Mouse (Mus musculus) heart, embryonic 13.5 days (tissue): ENCODE data around the gene Kcnk4. TPM values are rescaled to one million over a fixed set of nuclear protein-coding genes. Genes with fewer than 3 reads are reported as not detected.

ENCODE experiments used
- ATAC-seq: fragments of 200-750 bp; cut with Nextera tagmentation; 2 replicates; pipeline ENCODE4 v1.8.0; 2017; ENCODE audit warnings: moderate TSS enrichment; ENCODE audit not compliant: insufficient number of reproducible peaks, low FRiP score, low TSS enrichment; ENCODE audit errors: extremely low read depth
- H3K27ac ChIP-seq: fragments of 300-500 bp; sonication (generic); replicated peaks from 2 replicates; pipeline ENCODE4 v1.5.1; 2015; ENCODE audit warnings: moderate library complexity, mild to moderate bottlenecking, inconsistent platforms
- H3K27me3 ChIP-seq: fragments of 300-500 bp; sonication (generic); replicated peaks from 2 replicates; pipeline ENCODE4 v1.6.1; 2015; ENCODE audit warnings: mild to moderate bottlenecking, inconsistent platforms
- H3K36me3 ChIP-seq: fragments of 300-500 bp; sonication (generic); 2 replicates; pipeline ENCODE4 v1.6.1; 2015; ENCODE audit warnings: mild to moderate bottlenecking, inconsistent platforms
- H3K4me1 ChIP-seq: fragments of 300-500 bp; sonication (generic); 2 replicates; pipeline ENCODE4 v1.6.1; 2015; ENCODE audit warnings: inconsistent platforms
- H3K4me2 ChIP-seq: fragments of 300-500 bp; sonication (generic); 2 replicates; pipeline ENCODE4 v1.6.1; 2015; ENCODE audit warnings: inconsistent platforms, mild to moderate bottlenecking, moderate library complexity
- H3K4me3 ChIP-seq: fragments of 300-500 bp; sonication (generic); 2 replicates; pipeline ENCODE4 v1.5.1; 2015; ENCODE audit warnings: moderate library complexity, mild to moderate bottlenecking, inconsistent platforms
- H3K9ac ChIP-seq: fragments of 300-500 bp; sonication (generic); 2 replicates; pipeline ENCODE4 v1.6.1; 2015; ENCODE audit warnings: inconsistent platforms, mild to moderate bottlenecking, moderate library complexity
- H3K9me3 ChIP-seq: fragments of 300-500 bp; sonication (generic); 2 replicates; pipeline ENCODE4 v1.6.1; 2016; ENCODE audit warnings: inconsistent platforms
- WGBS: fragments of 180-500 bp; shearing (Covaris S2); methylation state at CpG from one replicate; pipeline ENCODE4 v1.1.7; 2015; ENCODE audit warnings: mixed read lengths; 5-methylcytosine and 5-hydroxymethylcytosine counted together
- polyA plus RNA-seq: library from polyadenylated mRNA; unstranded; fragments of >200 nt; fragmentation: Nextera tagmentation; extraction: Ambion mirVana; gene quantifications from 2 replicates; pipeline ENCODE4 v1.2.1, GENCODE M21; 2015

The Kcnk4 gene
- polyA plus RNA-seq, 1 experiment from 2014 or later = 0.44 TPM

- Histone ChIP-seq H3K9ac (no peak overlapping the region), H3K4me2 (no peak overlapping the region), H3K27ac (no peak overlapping the region), H3K27me3 (peaks cover 96% of the 10 kb centered on the region), H3K4me1 (peaks cover 18% of the 10 kb centered on the region), H3K4me3 (no peak overlapping the region), H3K9me3 (no peaks in the 10 kb centered on the region), H3K36me3 (no peaks in the 10 kb centered on the region)
- ATAC-seq = no peak
- 66% methylated on average over 1 of the region's 1 CpGs for WGBS
Measured at GRCm38 (mm10) chr19:6932018-6932417, 2.3 kb downstream of the Kcnk4 start.

GRCm38 (mm10) chr19:6931002-6931401 lies 3.3 kb downstream of the Kcnk4 start:
- no peak for ATAC-seq
- peaks cover 27% of the 10 kb centered on the region for H3K4me1 ChIP-seq
- H3K4me3 ChIP-seq = no peak overlapping the region
- H3K9ac ChIP-seq = no peak overlapping the region
- 0% methylated on average over 2 of the region's 2 CpGs for WGBS
- peaks cover 98% of the 10 kb centered on the region for H3K27me3 ChIP-seq
- H3K27ac ChIP-seq = no peak overlapping the region
- no peak overlapping the region for H3K4me2 ChIP-seq
- H3K36me3 ChIP-seq = no peaks in the 10 kb centered on the region
- H3K9me3 ChIP-seq = no peaks in the 10 kb centered on the region; the same call in 1 of the 2 replicates

GRCm38 (mm10) chr19:6928080-6928479 lies 6.2 kb downstream of the Kcnk4 start:
- H3K27me3 ChIP-seq = peaks cover 96% of the 10 kb centered on the region
- no peaks in the 10 kb centered on the region; the same call in 1 of the 2 replicates for H3K9me3 ChIP-seq
- H3K36me3 ChIP-seq = no peaks in the 10 kb centered on the region
- H3K4me2 ChIP-seq = no peak overlapping the region
- H3K27ac ChIP-seq = no peak overlapping the region
- H3K4me3 ChIP-seq = no peak overlapping the region
- 11% methylated on average over 9 of the region's 9 CpGs for WGBS
- peaks cover 35% of the 10 kb centered on the region for H3K4me1 ChIP-seq
- ATAC-seq = no peak
- H3K9ac ChIP-seq = no peak overlapping the region

- Histone ChIP-seq H3K4me3 (peak overlapping the region; percentile 35), H3K9me3 (no peaks in the 10 kb centered on the region; the same call in 1 of the 2 replicates), H3K27ac (no peak overlapping the region), H3K27me3 (peaks cover 84% of the 10 kb centered on the region), H3K36me3 (no peaks in the 10 kb centered on the region), H3K4me1 (peaks cover 44% of the 10 kb centered on the region), H3K4me2 (peak overlapping the region; percentile 64), H3K9ac (peak overlapping the region; percentile 51; the same call in 1 of the 2 replicates)
- WGBS = 14% methylated on average over 26 of the region's 26 CpGs
- ATAC-seq = no peak
Measured at GRCm38 (mm10) chr19:6926559-6927255, 7.6 kb downstream of the Kcnk4 start.

- 11% methylated on average over 39 of the region's 40 CpGs for WGBS
- H3K4me1 ChIP-seq = peaks cover 45% of the 10 kb centered on the region
- H3K9me3 ChIP-seq = no peaks in the 10 kb centered on the region; the same call in 1 of the 2 replicates
- no peak for ATAC-seq
- peak overlapping the region; percentile 58 for H3K4me2 ChIP-seq
- no peak overlapping the region for H3K27ac ChIP-seq
- peak overlapping the region; percentile 29 for H3K4me3 ChIP-seq
- H3K36me3 ChIP-seq = no peaks in the 10 kb centered on the region
- peaks cover 74% of the 10 kb centered on the region for H3K27me3 ChIP-seq
- peak overlapping the region; percentile 60; the same call in 1 of the 2 replicates for H3K9ac ChIP-seq
Measured at GRCm38 (mm10) chr19:6925611-6926329, 8.5 kb downstream of the Kcnk4 start.

- H3K36me3 ChIP-seq = no peaks in the 10 kb centered on the region
- peak within 1 kb of the TSS; percentile 60 for H3K9ac ChIP-seq
- H3K4me1 ChIP-seq = peaks cover 50% of the 10 kb centered on the region
- H3K9me3 ChIP-seq = no peaks in the 10 kb centered on the region; the same call in 1 of the 2 replicates
- ATAC-seq = no peak
- no peak within 1 kb of the TSS for H3K27ac ChIP-seq
- H3K4me3 ChIP-seq = peak within 1 kb of the TSS; percentile 29
- WGBS = 5% methylated on average over 9 of the region's 9 CpGs
- H3K4me2 ChIP-seq = peak within 1 kb of the TSS; percentile 58
- peaks cover 69% of the 10 kb centered on the region for H3K27me3 ChIP-seq
Measured at GRCm38 (mm10) chr19:6925307-6925573, 9.1 kb downstream of the Kcnk4 start, which contains the start of gene Catsperz. Catsperz (minus strand) TSS chr19:6925380.

- 0 out of 2 replicates have a peak, but pooled peaks cover 2% of the 10 kb centered on the region for H3K36me3 ChIP-seq
- peak overlapping the region; percentile 29 for H3K4me3 ChIP-seq
- 3% methylated on average over 39 of the region's 39 CpGs for WGBS
- peaks cover 56% of the 10 kb centered on the region for H3K4me1 ChIP-seq
- no peak for ATAC-seq
- peaks cover 63% of the 10 kb centered on the region for H3K27me3 ChIP-seq
- no peak overlapping the region for H3K27ac ChIP-seq
- H3K4me2 ChIP-seq = peak overlapping the region; percentile 58
- peak overlapping the region; percentile 60 for H3K9ac ChIP-seq
- no peaks in the 10 kb centered on the region; the same call in 1 of the 2 replicates for H3K9me3 ChIP-seq
Measured at GRCm38 (mm10) chr19:6924461-6925306, 9.6 kb downstream of the Kcnk4 start.

- WGBS = 56% methylated on average over 6 of the region's 6 CpGs
- no peak for ATAC-seq
- Histone ChIP-seq H3K27me3 (peaks cover 50% of the 10 kb centered on the region), H3K9ac (peak overlapping the region; percentile 79), H3K4me3 (peak overlapping the region; percentile 79), H3K36me3 (peaks cover 17% of the 10 kb centered on the region), H3K9me3 (no peaks in the 10 kb centered on the region; the same call in 1 of the 2 replicates), H3K4me2 (peak overlapping the region; percentile 71), H3K27ac (peak overlapping the region; percentile 83), H3K4me1 (peaks cover 64% of the 10 kb centered on the region)
Measured at GRCm38 (mm10) chr19:6922901-6923735, 11.2 kb downstream of the Kcnk4 start.

GRCm38 (mm10) chr19:6921647-6922567 lies 12.4 kb downstream of the Kcnk4 start, which contains the start of gene Esrra:
Esrra (minus strand) TSS chr19:6921813.
- H3K36me3 ChIP-seq = peaks cover 26% of the 10 kb centered on the region
- H3K27ac ChIP-seq = peak within 1 kb of the TSS; percentile 95
- ATAC-seq = peak; percentile 92
- peaks cover 37% of the 10 kb centered on the region for H3K27me3 ChIP-seq
- peaks cover 57% of the 10 kb centered on the region for H3K4me1 ChIP-seq
- H3K4me3 ChIP-seq = peak within 1 kb of the TSS; percentile 79
- no peaks in the 10 kb centered on the region; the same call in 1 of the 2 replicates for H3K9me3 ChIP-seq
- peak within 1 kb of the TSS; percentile 95 for H3K4me2 ChIP-seq
- H3K9ac ChIP-seq = peak within 1 kb of the TSS; percentile 94
- under 1% methylated on average over 65 of the region's 66 CpGs for WGBS
